Mouse (Mus musculus) frontal cortex, adult (tissue): ENCODE measurements at regions not wholly inside any gene's neighbourhood (a gene's known extent, or its start where the extent isn't known, plus 50 kb on each side); places are given as distances from the start of the nearest gene placed in this dataset.
A peak's percentile ranks its signal among the peaks of the same experiment; 100 is the strongest.

Experiments
- ATAC-seq: cut with Nextera tagmentation; 2 replicates; pipeline ENCODE4 v1.9.2; 2017; ENCODE audit warnings: mild to moderate bottlenecking, moderate library complexity, mixed read lengths; ENCODE audit not compliant: low TSS enrichment

DNA sequence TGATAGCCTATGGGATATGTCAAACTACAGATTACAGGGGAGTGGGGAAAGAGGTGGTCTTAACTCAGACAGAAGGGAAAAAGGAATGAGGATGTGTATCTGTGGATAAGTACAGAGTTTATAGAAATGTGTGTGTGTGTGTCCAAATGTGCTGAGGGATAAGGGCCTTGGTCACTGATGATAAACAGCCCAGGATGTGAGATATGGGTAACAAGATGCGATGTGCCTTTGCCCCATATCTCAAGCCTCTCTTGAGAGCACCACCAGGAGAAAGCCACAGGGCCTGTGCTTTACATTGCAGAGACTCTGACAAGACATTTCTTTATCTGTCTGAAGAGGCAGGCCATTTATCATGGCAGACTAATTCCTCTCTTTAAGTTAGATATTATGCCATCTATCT, 132.8 kb upstream of the Cited2 start:
- ATAC-seq = no peak

DNA sequence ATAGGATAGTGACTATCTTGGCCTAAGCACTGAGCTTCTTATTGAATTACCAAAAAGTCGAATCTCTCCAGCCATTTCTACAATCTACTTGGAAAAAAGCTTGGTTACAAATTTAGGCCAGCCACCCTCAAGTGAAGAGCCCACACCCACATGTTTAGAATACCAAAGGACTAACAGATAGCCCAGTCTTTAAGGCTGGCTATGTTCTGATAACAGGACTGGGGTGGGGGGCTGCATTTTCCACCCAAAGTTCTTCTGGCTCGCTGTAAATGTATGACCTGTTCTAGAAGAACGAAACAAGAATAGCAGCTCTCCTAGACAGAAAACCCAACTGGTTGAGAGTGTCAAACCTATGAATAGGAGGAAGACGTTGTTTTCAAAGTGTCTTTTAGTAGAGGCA, 130.6 kb upstream of the Cited2 start:
- ATAC-seq = no peak

DNA sequence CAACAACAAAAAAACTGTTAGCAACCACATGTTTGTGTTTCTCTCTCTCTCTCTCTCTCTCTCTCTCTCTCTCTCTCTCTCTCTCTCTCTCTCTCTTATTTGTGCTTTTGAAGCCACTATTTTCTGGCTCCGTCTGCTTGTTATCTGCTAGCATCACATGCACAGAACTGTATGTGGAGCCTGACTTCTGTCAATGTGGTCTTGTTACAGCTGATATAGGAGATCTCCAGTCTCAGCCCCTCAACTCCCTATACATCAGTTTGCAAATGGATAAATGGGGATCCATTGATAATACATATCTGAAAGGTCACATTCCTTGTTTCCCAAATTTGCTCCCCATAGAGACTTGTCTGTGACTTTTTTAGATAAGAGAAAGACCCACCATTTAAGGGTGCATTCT, 126.9 kb upstream of the Cited2 start:
- no peak for ATAC-seq

DNA sequence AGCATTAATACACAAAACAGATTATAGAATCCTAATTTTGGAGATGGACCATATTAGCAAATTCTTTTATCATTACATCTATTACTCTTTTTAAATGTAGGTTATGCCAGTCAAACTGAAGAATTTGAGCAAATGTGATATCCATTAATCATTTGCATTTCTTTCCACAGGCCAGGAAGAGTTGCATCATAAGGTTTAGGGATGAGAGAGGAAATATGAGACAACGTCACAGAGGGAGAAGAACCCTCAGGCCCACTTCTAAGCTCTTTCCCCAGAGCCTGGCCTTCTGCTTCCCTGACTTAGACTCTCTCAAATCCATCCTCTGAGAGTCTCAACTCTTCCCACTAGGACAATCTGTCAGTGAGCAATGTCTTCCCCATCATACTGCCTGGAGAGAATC, 126.3 kb upstream of the Cited2 start:
- ATAC-seq = no peak

DNA sequence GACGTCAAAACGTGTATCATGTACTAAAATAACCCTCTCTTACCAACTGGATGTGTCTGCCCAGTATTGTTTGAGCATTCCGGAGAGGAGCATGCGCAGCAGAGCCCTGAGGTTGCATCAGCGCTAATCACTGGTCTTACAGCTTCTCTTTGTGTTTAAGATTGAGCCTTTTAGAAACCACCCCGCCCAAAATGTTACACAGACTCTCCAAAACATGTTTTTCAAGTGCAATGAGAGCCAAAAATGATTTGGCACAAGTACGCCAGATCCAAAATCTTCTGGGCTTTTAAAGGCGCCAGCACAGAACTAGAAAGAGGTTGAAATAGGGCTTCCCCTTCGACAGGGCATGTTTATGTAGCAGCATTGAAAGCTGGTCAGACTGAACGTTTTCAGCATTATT, 123.8 kb upstream of the Cited2 start:
- peak; percentile 86 for ATAC-seq

DNA sequence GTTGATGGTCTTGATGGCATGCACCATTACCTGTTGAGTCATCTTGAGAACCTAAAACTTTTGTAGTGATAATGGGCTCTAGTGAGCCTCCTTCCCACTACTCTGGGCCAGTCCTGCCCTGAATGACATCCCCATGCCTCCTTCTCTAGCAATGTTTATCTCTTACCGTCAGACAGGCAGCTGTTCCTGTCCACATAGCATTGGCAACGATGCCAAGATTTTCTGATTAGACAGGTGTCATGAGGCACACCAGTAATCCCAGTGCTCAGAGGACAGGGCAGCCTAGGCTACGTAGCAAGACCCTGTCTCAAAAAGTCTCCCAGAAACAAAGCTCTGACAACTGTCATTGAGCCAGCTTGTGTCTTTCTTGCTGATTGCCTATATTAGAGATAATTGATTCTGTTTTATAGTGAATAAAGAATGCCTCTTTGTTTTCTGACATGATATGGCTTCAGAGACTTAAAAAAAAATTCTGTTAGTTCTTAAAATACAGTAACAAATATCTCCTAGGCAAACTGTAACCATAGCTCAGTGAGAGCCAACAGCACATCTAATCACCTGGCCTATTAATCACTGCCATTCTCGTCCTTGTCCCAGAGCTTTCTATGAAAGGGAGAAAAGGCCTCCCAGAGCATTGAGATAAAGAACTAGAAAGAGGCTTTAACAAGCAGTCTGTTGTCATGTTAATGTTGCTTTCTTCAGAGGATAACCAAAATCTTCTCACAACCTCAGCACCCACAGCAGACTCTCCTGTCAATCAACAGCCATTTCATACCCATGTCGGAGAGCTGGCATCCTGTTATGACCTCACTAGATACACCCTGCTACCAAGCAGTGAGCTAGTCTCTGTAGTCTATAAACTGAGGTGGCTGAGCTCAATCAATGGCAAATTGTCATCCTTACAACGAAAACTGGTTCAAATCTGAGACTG, 122.9 kb upstream of the Cited2 start:
- ATAC-seq = no peak

DNA sequence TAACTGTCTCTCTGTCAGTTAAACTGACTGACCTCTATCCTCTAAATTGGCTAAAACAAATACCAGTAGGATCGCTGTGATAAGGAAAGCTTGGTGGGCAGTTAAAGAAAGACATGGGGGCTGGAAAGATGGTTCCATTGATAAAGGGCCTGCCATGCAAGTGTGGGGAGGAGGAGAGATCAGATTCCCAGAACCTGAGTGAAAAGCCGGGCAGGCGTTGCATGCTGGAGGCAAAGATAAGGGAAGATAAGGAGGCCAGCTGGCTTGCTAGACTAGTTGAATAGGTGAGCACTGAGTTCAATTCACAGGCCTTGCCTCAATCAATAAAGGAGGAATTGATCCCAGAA, 122.3 kb upstream of the Cited2 start:
- ATAC-seq = no peak

DNA sequence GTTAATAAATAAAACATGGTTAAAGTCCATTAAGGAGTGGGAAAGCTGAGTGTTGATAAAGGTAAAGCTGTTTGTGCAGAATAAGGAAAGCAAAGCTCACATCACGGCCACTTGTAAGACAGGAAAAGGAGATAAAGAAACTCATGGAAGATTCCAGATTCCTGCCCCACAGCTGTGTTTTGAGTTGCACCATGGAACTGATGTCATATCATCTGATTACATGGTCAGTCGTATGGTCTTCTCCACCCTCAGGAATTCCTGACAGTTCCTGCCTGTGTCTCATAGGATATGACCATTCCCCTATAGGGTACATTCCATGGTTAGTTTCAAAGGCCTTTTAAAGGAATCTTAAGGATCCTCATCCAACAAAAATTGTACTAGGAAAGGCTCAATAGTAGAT, 120.6 kb upstream of the Cited2 start:
- no peak for ATAC-seq

DNA sequence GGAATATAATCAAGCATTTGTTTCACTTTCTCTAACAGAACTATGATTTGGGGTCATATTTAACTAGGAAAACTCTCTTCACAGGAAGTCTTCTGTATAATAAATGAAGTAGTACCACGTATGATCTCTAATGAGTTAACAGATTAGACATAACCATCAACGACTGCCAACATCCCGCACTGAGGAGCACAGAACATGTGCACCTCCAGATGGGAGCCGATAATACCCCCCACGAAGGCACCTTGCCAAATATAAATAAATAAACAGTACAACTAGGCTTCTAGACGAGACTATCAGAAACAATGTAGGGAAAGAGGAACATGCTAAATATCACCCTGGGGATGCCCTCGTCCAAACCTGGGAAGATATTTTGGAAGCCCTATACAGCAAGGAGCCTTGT, 114.8 kb upstream of the Cited2 start:
- no peak for ATAC-seq

DNA sequence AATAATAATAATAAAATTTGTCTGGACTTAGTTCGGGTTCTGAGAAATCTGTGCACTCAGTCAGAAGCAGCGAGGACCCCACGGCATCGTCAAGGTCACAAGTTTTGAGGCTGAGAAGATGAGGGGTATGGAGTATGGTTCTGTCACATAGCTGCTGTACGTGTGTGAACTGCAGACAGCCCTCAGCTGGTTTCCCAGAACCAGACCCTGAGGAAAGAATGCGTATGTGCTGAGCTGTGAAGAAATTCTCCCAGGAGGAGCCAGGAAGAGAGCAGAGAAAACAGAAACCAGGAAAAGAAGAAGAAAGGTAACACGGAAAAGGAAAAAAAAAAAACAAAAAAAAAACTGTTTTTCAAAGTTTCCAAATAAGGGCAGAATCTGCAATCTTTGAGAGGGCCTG, 112.4 kb upstream of the Cited2 start:
- no peak for ATAC-seq

DNA sequence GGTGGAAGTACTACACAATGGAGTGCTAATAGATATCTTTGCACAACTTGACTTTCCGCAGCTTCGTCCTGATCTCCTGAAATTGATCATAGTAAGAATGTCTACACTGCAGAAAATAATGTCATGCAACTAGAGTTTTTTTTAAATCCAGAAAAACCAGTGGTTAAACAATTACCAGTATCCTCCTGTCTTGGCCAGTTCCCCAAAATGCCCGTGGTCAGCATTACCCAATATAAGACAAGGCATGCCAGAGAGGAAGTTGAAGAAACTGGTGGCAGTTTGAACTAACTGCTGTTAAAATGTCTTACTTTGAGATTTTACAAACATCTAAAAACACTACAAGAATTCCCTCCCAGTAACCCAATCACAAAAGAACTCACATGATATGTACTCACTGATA, 109.7 kb upstream of the Cited2 start:
- ATAC-seq = no peak

DNA sequence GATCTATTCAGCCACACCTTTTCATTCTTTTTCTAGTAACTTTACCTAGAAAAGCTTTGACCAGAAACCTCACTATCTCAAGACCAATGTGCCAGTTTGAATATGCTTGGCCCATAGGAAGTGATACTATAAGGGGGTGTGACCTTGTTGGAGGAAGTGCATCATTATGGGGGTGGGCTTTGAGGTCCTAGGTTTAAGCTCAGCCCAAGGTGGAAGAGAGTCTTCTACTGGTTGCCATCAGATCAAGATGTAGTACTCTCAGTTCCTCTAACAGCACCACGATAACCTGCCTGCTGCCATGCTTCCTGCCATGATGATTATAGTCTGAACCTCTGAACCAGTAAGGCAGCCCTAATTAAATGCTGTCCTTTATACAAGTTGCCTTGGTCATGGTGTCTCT, 105.0 kb upstream of the Cited2 start:
- ATAC-seq = no peak

DNA sequence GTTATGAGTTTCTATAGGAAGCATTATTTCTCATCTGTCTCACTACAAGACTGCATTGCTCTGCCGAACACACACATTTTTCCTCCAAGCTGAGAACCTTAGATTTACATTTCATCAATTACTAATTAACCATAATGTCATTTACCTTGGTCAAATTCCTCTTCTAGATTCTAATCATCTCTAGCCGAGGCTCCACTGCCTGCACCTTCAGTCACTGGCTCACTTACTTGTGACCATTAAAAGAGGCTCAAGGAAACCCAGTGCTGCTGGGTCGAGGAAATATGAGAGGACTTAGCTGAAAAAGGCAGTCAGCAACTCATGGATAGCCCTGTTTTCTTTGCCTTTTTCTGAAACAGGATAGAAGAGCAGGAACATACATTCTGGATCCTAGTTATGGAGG, 103.4 kb upstream of the Cited2 start:
- no peak for ATAC-seq

DNA sequence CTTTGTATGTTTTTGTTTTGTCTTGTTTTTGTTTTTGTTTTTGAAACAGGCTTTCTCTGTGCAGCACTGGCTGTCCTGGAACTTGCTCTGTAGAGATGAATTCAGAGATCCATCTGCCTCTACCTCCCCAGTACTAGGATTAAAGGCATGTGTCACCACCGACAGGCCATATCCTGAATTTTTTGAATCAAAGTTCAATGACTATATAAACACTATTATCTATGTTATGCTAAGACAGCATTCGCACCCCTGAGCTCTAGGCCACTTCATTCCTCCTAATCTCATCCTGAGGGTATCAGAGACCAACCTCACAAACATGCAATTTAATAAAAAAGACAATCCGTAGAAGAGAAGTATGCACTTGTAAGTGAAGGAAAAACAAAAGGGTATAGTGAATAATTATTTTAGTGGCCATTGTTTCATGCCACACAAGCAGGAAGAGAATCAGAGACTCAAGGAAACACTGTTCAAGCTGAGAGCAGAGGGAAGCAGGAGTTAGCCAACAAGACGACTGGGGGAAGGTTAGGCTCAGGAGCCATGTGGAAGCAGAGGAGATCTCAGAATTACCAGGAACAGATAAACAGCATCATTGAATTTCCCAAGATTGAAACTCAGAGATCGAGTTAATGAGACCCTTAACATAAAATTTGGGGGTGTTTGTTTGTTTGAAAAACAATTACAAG, 101.2 kb upstream of the Cited2 start:
- no peak for ATAC-seq

DNA sequence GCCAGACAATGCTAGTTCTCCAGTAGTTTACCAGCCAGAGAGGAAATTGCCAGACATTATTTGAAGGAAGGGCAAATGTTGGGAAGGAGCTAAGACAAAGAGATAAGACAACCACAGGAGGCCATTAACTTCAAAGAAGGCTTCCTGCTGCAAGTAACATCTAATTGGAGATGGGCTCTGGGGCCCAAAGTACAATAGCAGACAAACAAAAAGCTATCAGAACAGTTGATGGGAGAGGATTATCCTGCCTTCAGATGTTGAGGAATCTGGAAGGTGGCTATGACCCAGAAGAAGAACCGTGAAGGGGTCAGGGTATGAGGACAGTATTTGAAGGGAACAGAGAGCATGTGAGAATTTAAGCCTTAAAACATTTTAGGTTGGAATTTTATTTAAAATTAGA, 100.2 kb upstream of the Cited2 start:
- ATAC-seq = no peak

DNA sequence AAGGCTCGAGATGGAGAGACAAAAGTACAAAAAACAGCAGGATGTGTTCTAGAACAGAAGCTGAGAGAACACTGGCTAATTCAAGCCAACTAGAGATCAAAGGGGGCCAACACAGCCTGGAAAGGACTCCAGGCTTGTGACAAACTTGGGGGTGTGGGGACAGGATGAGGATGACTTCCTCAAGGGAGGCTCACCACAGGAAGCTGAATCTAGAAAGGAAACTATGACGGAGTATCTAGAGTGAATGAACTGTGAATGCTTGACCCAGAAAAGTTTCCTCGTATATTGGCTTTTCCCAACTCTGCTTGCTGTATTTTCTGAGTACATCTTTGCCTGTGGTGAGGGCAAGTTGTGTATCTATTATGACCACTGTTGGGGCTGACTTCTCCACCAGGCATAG, 93.3 kb upstream of the Cited2 start:
- no peak for ATAC-seq

DNA sequence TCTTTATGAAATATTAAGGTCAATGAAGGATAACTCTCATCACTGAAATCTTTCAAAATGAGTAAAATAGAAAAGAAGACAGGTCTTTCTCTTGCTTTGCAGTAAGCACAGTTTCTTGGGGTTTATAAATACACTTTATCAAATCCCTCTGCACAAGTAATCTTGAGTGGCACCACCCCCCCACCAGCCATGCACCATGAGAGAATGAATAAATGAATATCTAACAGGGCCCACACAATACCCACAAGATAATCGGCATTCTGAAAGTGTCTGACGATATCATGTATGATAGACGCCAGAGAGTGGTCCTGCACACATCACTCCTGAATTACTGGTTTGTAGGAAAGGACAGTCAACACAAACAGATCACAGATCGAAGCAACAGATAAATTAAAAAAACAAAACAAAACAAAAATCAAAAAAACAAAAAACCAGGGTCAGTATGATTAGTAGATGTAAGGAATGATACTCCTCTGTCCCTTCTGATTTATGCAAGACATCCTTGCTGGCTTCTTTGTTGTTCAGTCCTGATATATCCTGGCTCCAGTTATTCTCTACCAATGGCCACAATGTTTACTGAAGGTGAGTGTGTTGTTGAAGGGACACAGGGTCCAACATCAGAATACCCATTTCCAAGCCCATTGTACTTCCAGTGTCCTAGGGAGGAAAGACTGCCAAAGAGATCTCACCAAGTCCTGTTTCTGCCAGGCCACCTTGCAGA, 92.0 kb upstream of the Cited2 start:
- no peak for ATAC-seq

DNA sequence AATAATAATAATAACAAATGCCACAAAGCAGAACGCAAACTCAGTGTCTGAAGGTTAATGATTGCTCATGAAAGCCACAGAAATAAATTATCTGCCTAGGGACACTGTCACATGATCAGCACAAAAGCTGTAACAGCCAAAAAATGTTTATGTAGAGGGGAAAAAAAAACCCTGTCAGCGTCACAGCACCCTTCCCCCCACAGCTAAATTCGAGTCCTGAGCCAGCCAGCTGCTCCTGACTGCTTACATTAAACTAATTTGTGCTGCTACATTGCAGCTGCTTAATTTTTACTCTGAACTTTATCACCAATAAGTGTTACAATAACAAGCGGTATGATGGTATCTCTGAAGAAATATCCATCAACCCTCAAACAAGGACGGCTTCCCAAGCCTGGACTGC, 91.2 kb upstream of the Cited2 start:
- ATAC-seq = no peak

DNA sequence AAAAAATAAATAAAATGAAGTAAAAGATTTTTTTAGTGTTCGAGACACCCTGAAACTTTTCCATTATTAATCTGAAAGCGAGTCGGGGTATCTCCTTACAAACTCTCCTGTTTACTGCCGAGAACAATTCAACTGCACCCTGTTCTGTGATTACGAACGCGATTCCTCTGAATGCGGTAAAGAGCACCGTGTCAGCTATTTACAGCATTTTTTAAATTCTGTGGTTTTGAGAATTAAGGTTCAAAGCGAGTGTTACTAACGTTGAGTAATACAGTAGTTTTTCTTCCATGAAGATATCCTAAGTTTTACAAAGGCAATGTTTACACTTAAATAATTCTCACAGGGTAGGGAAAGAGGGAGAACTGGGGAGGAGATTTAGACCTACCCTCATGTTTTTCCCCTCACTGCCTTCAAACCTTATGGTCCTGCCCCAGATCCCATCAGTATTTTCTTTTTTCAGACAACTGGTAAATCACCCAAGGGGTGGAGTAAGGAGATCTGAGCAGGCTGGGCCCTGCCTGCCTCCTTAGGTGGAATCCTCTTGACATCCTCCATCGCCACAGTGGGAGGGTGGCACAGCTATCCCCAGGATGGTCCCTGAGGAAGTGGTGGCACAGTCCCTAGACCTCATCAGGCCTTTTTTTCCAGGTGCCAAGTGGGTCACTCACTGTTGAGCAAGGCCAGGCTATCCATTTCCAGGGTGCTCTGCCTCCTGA, 89.9 kb upstream of the Cited2 start:
- no peak for ATAC-seq

DNA sequence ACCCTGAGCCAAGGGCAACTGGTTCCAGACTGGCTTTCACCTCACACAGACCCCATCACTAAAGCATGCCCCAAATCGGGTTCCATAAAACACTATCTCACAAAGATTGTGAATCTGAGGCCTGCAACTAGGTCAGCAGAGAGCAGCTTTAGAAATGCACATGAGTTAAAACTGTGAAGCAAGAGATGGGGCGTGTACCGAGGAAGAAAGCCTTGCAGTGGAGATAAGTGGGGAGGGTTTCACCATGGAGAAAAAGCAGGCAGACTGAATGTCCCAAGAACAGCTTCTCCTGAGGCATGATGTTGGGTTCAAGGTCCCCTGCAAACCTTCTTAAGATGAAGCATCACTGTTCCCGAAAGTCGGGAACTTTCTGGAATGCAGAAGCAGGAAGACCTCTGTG, 77.7 kb upstream of the Cited2 start:
- ATAC-seq = no peak

DNA sequence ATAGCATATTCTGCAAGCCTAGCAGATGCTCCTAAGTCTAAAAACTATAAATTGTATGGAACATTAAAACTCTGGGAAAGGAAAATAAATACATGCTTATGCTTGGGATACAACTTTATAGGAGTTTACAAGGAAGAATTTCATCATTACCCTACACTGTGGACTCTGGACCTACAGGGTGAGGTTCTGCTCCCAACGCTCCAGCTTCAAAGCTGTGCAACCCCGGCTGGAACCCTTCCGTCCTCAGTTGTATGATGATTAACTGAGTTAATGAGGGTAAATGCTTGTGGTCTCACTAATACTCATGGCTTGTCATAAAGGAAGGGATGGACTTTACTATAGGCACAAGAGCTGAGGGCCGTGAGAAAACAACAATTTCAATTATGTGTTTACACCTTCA, 76.6 kb upstream of the Cited2 start:
- no peak for ATAC-seq

DNA sequence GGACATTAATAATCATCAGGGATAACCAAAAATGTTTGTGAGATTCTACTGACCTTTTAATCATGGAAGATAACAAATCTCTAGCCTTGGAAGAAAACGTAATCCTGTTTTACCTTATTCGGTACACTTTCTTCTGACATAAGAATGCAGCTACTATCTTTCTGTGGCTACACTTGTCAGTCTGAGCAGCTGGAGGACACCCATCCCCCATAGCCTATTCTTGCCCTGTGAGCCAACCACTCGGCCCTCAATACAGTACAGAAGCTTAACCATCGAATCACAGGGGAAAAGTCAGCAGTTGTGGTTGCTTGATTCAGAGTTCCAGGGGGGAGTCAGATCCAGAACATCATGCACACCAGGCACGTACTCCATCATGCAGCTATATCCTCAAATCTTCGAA, 74.9 kb upstream of the Cited2 start:
- ATAC-seq = no peak
